Mouse (Mus musculus) gastrocnemius, adult 2 months (tissue): ENCODE results near the gene 9430097D07Rik. TPM values are rescaled to one million over a fixed set of nuclear protein-coding genes. Genes with fewer than 3 reads are reported as not detected.

Experiments
- DNase-seq: peaks from one replicate; pipeline ENCODE4 v3.0.0; 2022
- H3K27ac ChIP-seq: fragments of 200-600 bp; 2 replicates; pipeline ENCODE4 v1.8.1; 2022; ENCODE audit warnings: mild to moderate bottlenecking
- H3K4me3 ChIP-seq: fragments of 200-600 bp; 2 replicates; pipeline ENCODE4 v1.8.1; 2022; ENCODE audit warnings: mild to moderate bottlenecking, moderate library complexity
- CTCF ChIP-seq: fragments of 200-600 bp; IDR thresholded peaks from 2 replicates; pipeline ENCODE4 v1.8.1; 2022; ENCODE audit warnings: antibody characterized with exemption, mild to moderate bottlenecking, moderate library complexity
- intact Hi-C: fragments of 180-260 bp; cut with DNase I; formaldehyde crosslinking; loops from one replicate; pipeline ENCODE4 v1.15.1; 2025
- total RNA-seq, 2 experiments: library from RNA; stranded (reverse); gene quantifications; 2 replicates each; pipeline ENCODE4 v1.2.3; 2021

9430097D07Rik gene
- total RNA-seq, 2 experiments from 2014 or later = not detected

GRCm38 (mm10) chr2:32536086-32536633 lies 39.3 kb downstream of the 9430097D07Rik start:
- DNase-seq = peak; percentile 51
- Histone ChIP-seq H3K4me3 (peak overlapping the region; percentile 74), H3K27ac (peak overlapping the region; percentile 93)
- intact Hi-C loops = no loop called here
- no peak for TF ChIP-seq CTCF

GRCm38 (mm10) chr2:32535501-32535991 lies 39.9 kb downstream of the 9430097D07Rik start:
- intact Hi-C loops = loop anchor here (2.0 kb wide), 1 partner anchor 31 kb away; no protein-coding TSS in a partner anchor
- Histone ChIP-seq H3K27ac (peak overlapping the region; percentile 93), H3K4me3 (peak overlapping the region; percentile 74)
- no peak for TF ChIP-seq CTCF
- peak; percentile 73 for DNase-seq

- DNase-seq = peak; percentile 100
- peak within 1 kb of the TSS; percentile 74 for H3K4me3 ChIP-seq
- intact Hi-C loops = loop anchor here (2.0 kb wide), 1 partner anchor 32 kb away; no protein-coding TSS in a partner anchor
- H3K27ac ChIP-seq = peak within 1 kb of the TSS; percentile 93
- no peak for TF ChIP-seq CTCF
These were observed 40.6 kb downstream of the 9430097D07Rik start, which contains the start of gene Fam102a for GRCm38 (mm10) chr2:32534733-32535471. Gene Fam102a, plus strand, starts transcription at chr2:32535332.

GRCm38 (mm10) chr2:32534061-32534732 lies 41.3 kb downstream of the 9430097D07Rik start:
- DNase-seq = peak; percentile 58
- intact Hi-C loops = loop anchor here (2.0 kb wide), 1 partner anchor 33 kb away; no protein-coding TSS in a partner anchor
- Histone ChIP-seq H3K4me3 (peak overlapping the region; percentile 74), H3K27ac (peak overlapping the region; percentile 93)
- TF ChIP-seq CTCF = no peak

GRCm38 (mm10) chr2:32533163-32533562 lies 42.3 kb downstream of the 9430097D07Rik start:
- Histone ChIP-seq H3K27ac (no peak overlapping the region; the same call in 1 of the 2 replicates), H3K4me3 (no peak overlapping the region)
- DNase-seq = no peak
- intact Hi-C loops = no loop called here
- TF ChIP-seq CTCF = no peak

- no peak for TF ChIP-seq CTCF
- intact Hi-C loops = no loop called here
- DNase-seq = no peak
- Histone ChIP-seq H3K4me3 (no peak overlapping the region), H3K27ac (no peak overlapping the region)
These were observed 45.0 kb downstream of the 9430097D07Rik start for GRCm38 (mm10) chr2:32530479-32530878.

GRCm38 (mm10) chr2:32528326-32528725 lies 47.2 kb downstream of the 9430097D07Rik start:
- intact Hi-C loops = no loop called here
- Histone ChIP-seq H3K27ac (no peak overlapping the region; the same call in 1 of the 2 replicates), H3K4me3 (no peak overlapping the region)
- no peak for DNase-seq
- TF ChIP-seq CTCF = no peak

GRCm38 (mm10) chr2:32527468-32527966 lies 48.0 kb downstream of the 9430097D07Rik start:
- DNase-seq = peak; percentile 64
- no peak for TF ChIP-seq CTCF
- peak overlapping the region; percentile 35 for H3K4me3 ChIP-seq
- H3K27ac ChIP-seq = peak overlapping the region; percentile 28
- intact Hi-C loops = no loop called here

GRCm38 (mm10) chr2:32525816-32526215 lies 49.7 kb downstream of the 9430097D07Rik start:
- DNase-seq = no peak
- H3K27ac ChIP-seq = no peak overlapping the region
- intact Hi-C loops = no loop called here
- no peak overlapping the region for H3K4me3 ChIP-seq
- no peak for TF ChIP-seq CTCF

- TF ChIP-seq CTCF = no peak
- no peak overlapping the region for H3K4me3 ChIP-seq
- intact Hi-C loops = no loop called here
- DNase-seq = no peak
- no peak overlapping the region for H3K27ac ChIP-seq
These were observed 50.9 kb downstream of the 9430097D07Rik start for GRCm38 (mm10) chr2:32524536-32525031.

Other genes with a start within 250 kb of the 9430097D07Rik start
- gene Ciz1, start 223.4 kb downstream of the 9430097D07Rik start, total RNA-seq = 10 to 100 TPM; 26.4 to 26.6 TPM
- 1 to 10 TPM; 3.7 to 8.2 TPM for gene Dnm1, start 222.3 kb downstream of the 9430097D07Rik start, total RNA-seq
- gene 1110008P14Rik, start 193.7 kb downstream of the 9430097D07Rik start, total RNA-seq = 10 to 100 TPM; 34.3 to 43.2 TPM
- 1 to 10 TPM; 2.6 to 3.4 TPM for gene Lcn2, start 187.4 kb downstream of the 9430097D07Rik start, total RNA-seq
- gene Ptges2, start 179.8 kb downstream of the 9430097D07Rik start, total RNA-seq = 10 to 100 TPM; 34.7 to 51.1 TPM
- 1 to 10 TPM; 2.2 to 2.3 TPM for gene Naif1, start 125.2 kb downstream of the 9430097D07Rik start, total RNA-seq
- 100 to 1,000 TPM in 1 of 2 experiments, 10 to 100 TPM in 1; 45.3 to 211 TPM for gene Slc25a25, start 124.2 kb downstream of the 9430097D07Rik start, total RNA-seq
- gene Fam102a, start 40.4 kb downstream of the 9430097D07Rik start, total RNA-seq = 1 to 10 TPM; 1.8 to 3.1 TPM
- 10 to 100 TPM; 11.1 to 14.1 TPM for gene Dpm2, start 4.8 kb downstream of the 9430097D07Rik start, total RNA-seq
- not detected for gene Pip5kl1, start 887 bp downstream of the 9430097D07Rik start, total RNA-seq
- 10 to 100 TPM in 1 of 2 experiments, 1 to 10 TPM in 1; 8.7 to 21.6 TPM for gene St6galnac4, start 11.4 kb upstream of the 9430097D07Rik start, total RNA-seq
- 10 to 100 TPM; 46.8 to 56.5 TPM for gene St6galnac6, start 24.0 kb upstream of the 9430097D07Rik start, total RNA-seq
- gene Ak1, start 46.1 kb upstream of the 9430097D07Rik start, total RNA-seq = 1,000 to 10,000 TPM; 1,555 to 1,869 TPM
- gene Eng, start 70.9 kb upstream of the 9430097D07Rik start, total RNA-seq = 10 to 100 TPM; 26.5 to 38.8 TPM
- gene Fpgs, start 128.5 kb upstream of the 9430097D07Rik start, total RNA-seq = 1 to 10 TPM; 5.9 to 6.9 TPM
- gene Cdk9, start 137.4 kb upstream of the 9430097D07Rik start, total RNA-seq = 10 to 100 TPM; 20.2 to 22.0 TPM
- gene Sh2d3c, start 145.4 kb upstream of the 9430097D07Rik start, total RNA-seq = 10 to 100 TPM in 1 of 2 experiments, 1 to 10 TPM in 1; 4.4 to 12.0 TPM
- not detected for gene 6330409D20Rik, start 165.3 kb upstream of the 9430097D07Rik start, total RNA-seq
- 1 to 10 TPM; 3.7 to 4.9 TPM for gene Tor2a, start 181.6 kb upstream of the 9430097D07Rik start, total RNA-seq
- not detected for gene Ttc16, start 199.9 kb upstream of the 9430097D07Rik start, total RNA-seq
- gene Ptrh1, start 200.1 kb upstream of the 9430097D07Rik start, total RNA-seq = 1 to 10 TPM; 1.3 to 2.5 TPM
- not detected for gene Cfap157, start 208.7 kb upstream of the 9430097D07Rik start, total RNA-seq